Mouse (Mus musculus) T-helper 1 cell (primary cell): Measurements from ENCODE around the gene Slc25a34.

Experiments used
- in situ Hi-C: fragments of 300-600 bp; cut with MboI, MseI; formaldehyde crosslinking; loops from one replicate; pipeline ENCODE4 v1.15.1; 2025; ENCODE audit warnings: high pct_unique_total_duplicates

The Slc25a34 gene

GRCm38 (mm10) chr4:141623666-141624065 lies at the start of gene Slc25a34:
Slc25a34 (minus strand) TSS chr4:141623821.
- in situ Hi-C loops = no loop called here

GRCm38 (mm10) chr4:141672325-141672724 lies 48.7 kb upstream of the Slc25a34 start:
- in situ Hi-C loops = no loop called here

- in situ Hi-C loops = no loop called here
These were observed 47.8 kb upstream of the Slc25a34 start for GRCm38 (mm10) chr4:141671389-141671788.

GRCm38 (mm10) chr4:141669898-141670712 lies 46.5 kb upstream of the Slc25a34 start:
- in situ Hi-C loops = no loop called here

- in situ Hi-C loops = no loop called here
These were observed 41.2 kb upstream of the Slc25a34 start, which contains the start of gene Plekhm2 for GRCm38 (mm10) chr4:141664799-141665198. Plekhm2 (minus strand) TSS chr4:141664899.

GRCm38 (mm10) chr4:141664011-141664745 lies 40.6 kb upstream of the Slc25a34 start:
- in situ Hi-C loops = no loop called here

GRCm38 (mm10) chr4:141663122-141663931 lies 39.7 kb upstream of the Slc25a34 start:
- in situ Hi-C loops = no loop called here

- in situ Hi-C loops = no loop called here
These were observed 37.3 kb upstream of the Slc25a34 start for GRCm38 (mm10) chr4:141660884-141661283.

GRCm38 (mm10) chr4:141659739-141660138 lies 36.1 kb upstream of the Slc25a34 start:
- in situ Hi-C loops = no loop called here

- in situ Hi-C loops = no loop called here
These were observed 35.3 kb upstream of the Slc25a34 start for GRCm38 (mm10) chr4:141658846-141659484.

GRCm38 (mm10) chr4:141656932-141657331 lies 33.3 kb upstream of the Slc25a34 start:
- in situ Hi-C loops = no loop called here

GRCm38 (mm10) chr4:141655908-141656608 lies 32.4 kb upstream of the Slc25a34 start:
- in situ Hi-C loops = no loop called here

- in situ Hi-C loops = no loop called here
These were observed 30.9 kb upstream of the Slc25a34 start for GRCm38 (mm10) chr4:141654509-141654908.

- in situ Hi-C loops = no loop called here
These were observed 30.2 kb upstream of the Slc25a34 start for GRCm38 (mm10) chr4:141653813-141654212.

GRCm38 (mm10) chr4:141653044-141653443 lies 29.4 kb upstream of the Slc25a34 start:
- in situ Hi-C loops = no loop called here

- in situ Hi-C loops = no loop called here
These were observed 28.3 kb upstream of the Slc25a34 start for GRCm38 (mm10) chr4:141651944-141652343.

- in situ Hi-C loops = no loop called here
These were observed 27.7 kb upstream of the Slc25a34 start for GRCm38 (mm10) chr4:141651286-141651685.

GRCm38 (mm10) chr4:141649244-141649643 lies 25.6 kb upstream of the Slc25a34 start:
- in situ Hi-C loops = no loop called here

GRCm38 (mm10) chr4:141648262-141648661 lies 24.6 kb upstream of the Slc25a34 start:
- in situ Hi-C loops = no loop called here

- in situ Hi-C loops = no loop called here
These were observed 23.6 kb upstream of the Slc25a34 start for GRCm38 (mm10) chr4:141647187-141647586.

GRCm38 (mm10) chr4:141645988-141646387 lies 22.4 kb upstream of the Slc25a34 start:
- in situ Hi-C loops = no loop called here
